Mouse (Mus musculus) heart, postnatal 0 days (tissue): ENCODE measurements around the gene Spcs3. TPM values are rescaled to one million over a fixed set of nuclear protein-coding genes. Genes with fewer than 3 reads are reported as not detected.
"Not testable (repeated sequence)": the region's sequence is repeated elsewhere in the genome, so short reads cannot be mapped to it uniquely, and the experiment has no call there.

Experiments
- ATAC-seq: fragments of 200-750 bp; cut with Nextera tagmentation; 2 replicates; pipeline ENCODE4 v1.8.0; 2017; ENCODE audit warnings: low read depth, moderate number of reproducible peaks, moderate library complexity; ENCODE audit not compliant: insufficient read depth
- DNase-seq: peaks from one replicate; pipeline ENCODE4 v3.0.0-alpha.2; 2016; ENCODE audit warnings: low spot score
- H3K27ac ChIP-seq: fragments of 300-500 bp; sonication (generic); 2 replicates; pipeline ENCODE4 v1.5.1; 2014; ENCODE audit warnings: low read depth, mild to moderate bottlenecking
- H3K27me3 ChIP-seq: fragments of 300-500 bp; sonication (generic); 2 replicates; pipeline ENCODE4 v1.6.1; 2014; ENCODE audit warnings: low read length, mixed read lengths; ENCODE audit not compliant: control insufficient read depth, insufficient read depth
- H3K36me3 ChIP-seq: fragments of 300-500 bp; sonication (generic); replicated peaks from 2 replicates; pipeline ENCODE4 v1.6.1; 2014; ENCODE audit warnings: low read length, mixed read lengths; ENCODE audit not compliant: control insufficient read depth, insufficient read depth
- H3K4me1 ChIP-seq: fragments of 300-500 bp; sonication (generic); 2 replicates; pipeline ENCODE4 v1.6.1; 2014; ENCODE audit warnings: antibody characterized with exemption; ENCODE audit not compliant: control insufficient read depth, insufficient read depth
- H3K4me2 ChIP-seq: fragments of 300-500 bp; sonication (generic); 2 replicates; pipeline ENCODE4 v1.6.1; 2014; ENCODE audit warnings: low read depth, mild to moderate bottlenecking, low read length, moderate library complexity
- H3K4me3 ChIP-seq: fragments of 300-500 bp; sonication (generic); 2 replicates; pipeline ENCODE4 v1.5.1; 2014; ENCODE audit warnings: low read depth, low read length
- H3K9ac ChIP-seq: fragments of 300-500 bp; sonication (generic); replicated peaks from 2 replicates; pipeline ENCODE4 v1.6.1; 2014; ENCODE audit warnings: low read depth, low read length, mixed read lengths
- H3K9me3 ChIP-seq: fragments of 300-500 bp; sonication (generic); replicated peaks from 2 replicates; pipeline ENCODE4 v1.6.1; 2016; ENCODE audit warnings: low read length; ENCODE audit not compliant: control insufficient read depth
- CTCF ChIP-seq: IDR thresholded peaks from 2 replicates; pipeline ENCODE4 v1.5.1; 2016; ENCODE audit warnings: antibody characterized with exemption, control low read depth, low read depth
- EP300 ChIP-seq: IDR thresholded peaks from 2 replicates; pipeline ENCODE4 v1.6.1; 2016; ENCODE audit warnings: antibody characterized with exemption, low read depth
- WGBS: fragments of 180-500 bp; shearing (Covaris S2); extraction: QIAGEN DNeasy Blood & Tissue Kit; methylation state at CpG from one replicate; pipeline ENCODE4 v1.1.7; 2014; 5-methylcytosine and 5-hydroxymethylcytosine counted together
- polyA plus RNA-seq: library from polyadenylated mRNA; unstranded; fragments of >200 nt; fragmentation: Nextera tagmentation; extraction: Ambion mirVana; gene quantifications from 2 replicates; pipeline ENCODE4 v1.2.1, GENCODE M21; 2015
- total RNA-seq: library from RNA; depleted of rRNA; stranded (reverse); fragments of >200 nt; gene quantifications from 2 replicates; pipeline ENCODE4 v1.2.3, GENCODE M21; 2014; ENCODE audit warnings: low replicate concordance

The Spcs3 gene
- total and polyA plus RNA-seq, 2 experiments from 2014 or later: 24.8 to 32.7 TPM

DNA sequence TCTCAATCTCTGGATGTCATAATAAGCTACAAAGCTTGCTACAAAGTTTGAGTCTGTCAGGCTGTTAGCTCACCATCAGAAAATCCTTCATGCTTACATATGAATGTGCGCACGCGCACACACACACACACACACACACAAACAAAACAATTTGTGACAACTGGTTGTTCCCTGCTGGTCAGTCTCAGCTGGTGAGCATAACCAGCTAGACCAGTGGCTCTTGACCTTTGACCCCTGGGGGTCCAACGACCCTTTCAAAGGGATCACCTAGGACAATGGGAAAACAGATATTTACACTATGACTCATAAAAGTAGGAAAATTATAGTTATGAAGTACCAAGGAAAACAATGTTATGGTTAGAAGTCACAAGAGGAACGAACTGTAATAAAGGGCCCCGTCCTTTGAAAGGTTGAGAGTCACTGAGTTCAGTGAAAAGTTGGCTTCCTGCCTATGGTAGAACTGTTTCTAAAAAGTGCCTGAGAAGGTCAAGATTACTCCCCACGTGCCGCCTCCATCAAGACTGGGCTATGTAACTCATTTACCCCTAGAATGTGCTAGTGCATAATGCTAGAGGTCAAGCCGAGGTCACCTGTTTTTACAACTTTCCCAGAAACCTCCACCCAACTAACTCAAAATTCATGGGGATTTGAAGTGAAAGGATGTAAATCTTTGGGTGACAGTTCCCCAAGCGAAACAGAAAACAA is 10.9 kb downstream of the Spcs3 start:
- no peak overlapping the region for H3K4me3 ChIP-seq
- H3K27ac ChIP-seq: no peak overlapping the region
- no peak overlapping the region for H3K9ac ChIP-seq
- no peak for TF ChIP-seq CTCF
- no peak for TF ChIP-seq EP300
- H3K27me3 ChIP-seq: no peaks in the 10 kb centered on the region
- ATAC-seq (no peak), DNase-seq (no peak)
- no peak overlapping the region for H3K4me2 ChIP-seq
- H3K36me3 ChIP-seq: peaks cover 26% of the 10 kb centered on the region
- WGBS: 74% methylated on average over 10 of the region's 10 CpGs
- no peaks in the 10 kb centered on the region for H3K9me3 ChIP-seq
- H3K4me1 ChIP-seq: no peaks in the 10 kb centered on the region

DNA sequence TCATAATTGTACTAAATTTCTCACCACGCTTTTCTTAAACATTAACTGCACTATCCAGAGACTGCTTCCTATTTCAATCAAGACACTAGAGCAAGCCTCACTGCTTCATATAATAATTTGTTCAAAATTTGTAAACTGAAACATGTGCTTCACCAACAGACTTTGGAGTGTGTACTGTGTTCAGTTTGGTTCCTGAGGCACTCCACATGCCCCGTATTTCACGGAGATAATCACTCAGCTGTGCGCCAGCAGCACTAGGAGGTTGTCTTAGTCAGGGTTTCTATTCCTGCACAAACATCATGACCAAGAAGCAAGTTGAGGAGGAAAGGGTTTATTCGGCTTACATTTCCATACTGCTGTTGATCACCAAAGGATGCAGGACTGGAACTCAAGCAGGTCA is 17.6 kb downstream of the Spcs3 start:
- H3K36me3 ChIP-seq, ATAC-seq, DNase-seq, H3K27ac ChIP-seq, H3K9ac ChIP-seq, H3K9me3 ChIP-seq, H3K4me3 ChIP-seq, H3K4me2 ChIP-seq, H3K27me3 ChIP-seq, H3K4me1 ChIP-seq: not testable (repeated sequence)
- 70% methylated on average over 5 of the region's 5 CpGs for WGBS

DNA sequence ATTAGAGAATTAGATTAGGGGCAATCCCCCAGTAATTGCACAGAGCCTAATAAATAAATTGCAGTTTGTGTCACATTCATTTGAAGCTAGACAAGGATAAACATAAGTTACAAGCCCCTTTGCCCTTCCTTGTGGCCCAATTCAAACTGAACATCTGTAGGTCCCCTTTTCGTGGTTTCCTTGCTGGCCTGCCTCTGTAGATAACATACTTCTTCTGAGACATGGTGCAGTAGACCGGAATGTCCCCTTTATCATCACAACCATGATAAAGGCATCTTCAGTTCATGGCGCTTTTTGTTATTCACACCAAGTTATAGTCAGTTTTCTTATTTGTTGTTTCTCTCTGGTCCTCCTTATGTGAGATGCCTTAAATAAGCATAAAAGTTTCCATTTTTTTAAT is 18.0 kb downstream of the Spcs3 start:
- H3K36me3 ChIP-seq: 0 out of 2 replicates have a peak, but pooled peaks cover 3% of the 10 kb centered on the region
- H3K27me3 ChIP-seq: no peaks in the 10 kb centered on the region
- no peaks in the 10 kb centered on the region for H3K9me3 ChIP-seq
- no peak overlapping the region for H3K4me2 ChIP-seq
- no peak overlapping the region for H3K4me3 ChIP-seq
- H3K27ac ChIP-seq: no peak overlapping the region
- no peak overlapping the region for H3K9ac ChIP-seq
- H3K4me1 ChIP-seq: peaks cover 4% of the 10 kb centered on the region; the same call in 1 of the 2 replicates
- no peak for DNase-seq
- TF ChIP-seq CTCF (no peak), EP300 (no peak)
- WGBS: 60% methylated on average over 3 of the region's 3 CpGs
- no peak for ATAC-seq

DNA sequence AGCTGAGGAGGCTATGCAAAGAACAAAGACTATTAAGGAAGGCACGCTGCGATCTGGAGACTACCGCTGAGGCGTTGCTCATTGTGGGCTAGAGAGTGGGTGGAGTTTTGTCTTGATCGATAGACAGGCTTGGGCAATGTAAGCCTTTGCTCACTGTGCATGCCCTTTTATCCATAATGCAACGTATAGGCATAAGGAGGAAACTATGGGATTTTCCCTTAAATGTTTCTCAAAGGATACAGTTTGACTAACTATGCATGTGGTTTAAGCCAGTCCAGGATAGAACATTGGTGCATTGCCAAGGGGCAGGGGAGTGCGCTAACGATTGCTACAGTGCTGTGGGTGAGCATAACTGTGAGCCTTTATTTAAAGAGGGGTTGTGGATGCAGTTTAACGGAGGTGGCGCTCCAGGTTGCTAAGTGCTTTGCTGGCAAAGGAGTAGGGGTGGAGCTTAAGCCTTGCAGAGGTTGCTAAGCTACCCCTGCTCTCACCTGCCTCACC is 20.5 kb downstream of the Spcs3 start:
- TF ChIP-seq EP300: no peak
- TF ChIP-seq CTCF: 0 out of 2 replicates have a peak, but pooled peaks have one; percentile 6
- Histone ChIP-seq H3K27me3 (no peaks in the 10 kb centered on the region), H3K27ac (no peak overlapping the region), H3K4me3 (peak overlapping the region; percentile 30), H3K9me3 (no peaks in the 10 kb centered on the region), H3K9ac (no peak overlapping the region), H3K4me1 (peaks cover 4% of the 10 kb centered on the region; the same call in 1 of the 2 replicates), H3K4me2 (peak overlapping the region; percentile 62), H3K36me3 (no peaks in the 10 kb centered on the region)
- DNase-seq (no peak), ATAC-seq (peak; percentile 57; the same call in 1 of the 2 replicates)
- WGBS: 4% methylated on average over 10 of the region's 10 CpGs

DNA sequence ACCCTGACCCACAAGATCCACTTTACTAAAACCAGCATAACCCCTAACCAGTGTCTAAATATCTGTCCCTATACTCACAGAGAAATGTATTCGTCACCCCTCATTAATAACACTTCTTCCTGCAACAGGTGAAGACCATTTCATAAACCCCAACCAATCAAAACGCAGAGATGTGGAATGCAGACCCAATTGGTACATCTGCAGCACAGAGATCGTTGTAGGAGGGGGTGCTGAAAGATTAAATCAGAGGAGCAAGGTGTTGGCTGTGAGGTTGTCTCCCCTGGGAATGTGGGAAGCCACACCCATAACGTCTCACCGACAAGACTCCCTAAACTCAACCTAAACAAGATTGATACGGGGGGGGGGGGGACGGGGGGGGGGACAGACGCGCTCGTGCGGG is 21.0 kb downstream of the Spcs3 start:
- no peaks in the 10 kb centered on the region for H3K9me3 ChIP-seq
- H3K36me3 ChIP-seq: no peaks in the 10 kb centered on the region
- TF ChIP-seq CTCF: no peak
- no peak overlapping the region for H3K27ac ChIP-seq
- 9% methylated on average over 7 of the region's 11 CpGs for WGBS
- H3K4me2 ChIP-seq: peak overlapping the region; percentile 62
- ATAC-seq: no peak
- H3K4me1 ChIP-seq: peaks cover 4% of the 10 kb centered on the region; the same call in 1 of the 2 replicates
- H3K9ac ChIP-seq: no peak overlapping the region
- DNase-seq: no peak
- H3K27me3 ChIP-seq: no peaks in the 10 kb centered on the region
- no peak overlapping the region; the same call in 1 of the 2 replicates for H3K4me3 ChIP-seq

DNA sequence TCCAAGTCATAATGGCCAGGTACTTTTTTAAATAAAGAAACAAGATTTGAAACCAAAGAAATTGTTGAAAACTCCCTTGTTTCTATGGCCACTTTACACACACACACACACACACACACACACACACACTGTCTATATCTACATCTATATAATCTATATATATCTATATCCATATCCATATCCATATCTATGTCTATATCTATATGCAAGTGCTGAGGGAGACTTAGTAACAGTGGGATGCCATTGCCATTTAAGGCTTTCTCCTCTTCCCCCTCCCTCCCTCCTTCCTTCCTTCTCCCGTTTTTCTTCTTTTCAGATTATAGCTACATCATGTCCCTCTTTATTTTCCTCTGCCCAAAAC is 21.7 kb downstream of the Spcs3 start:
- no peak overlapping the region for H3K4me3 ChIP-seq
- H3K4me2 ChIP-seq: no peak overlapping the region
- DNase-seq (no peak), ATAC-seq (no peak)
- H3K4me1 ChIP-seq: peaks cover 4% of the 10 kb centered on the region; the same call in 1 of the 2 replicates
- TF ChIP-seq CTCF (no peak), EP300 (no peak)
- H3K36me3 ChIP-seq: no peaks in the 10 kb centered on the region
- H3K27ac ChIP-seq: no peak overlapping the region
- no peaks in the 10 kb centered on the region for H3K9me3 ChIP-seq
- WGBS: 11% methylated on average over 1 of the region's 1 CpGs
- H3K9ac ChIP-seq: no peak overlapping the region
- H3K27me3 ChIP-seq: no peaks in the 10 kb centered on the region
